Mouse (Mus musculus) kidney, adult 2 months (tissue): Measurements from ENCODE around the gene Sf3b3. TPM values are rescaled to one million over a fixed set of nuclear protein-coding genes. Genes with fewer than 3 reads are reported as not detected.

Experiments used
- DNase-seq: peaks from one replicate; pipeline ENCODE4 v3.0.0; 2021
- H3K27ac ChIP-seq: fragments of 200-500 bp; 2 replicates; pipeline ENCODE4 v1.5.1; 2012; ENCODE audit warnings: low read depth, low read length, control low read depth, inconsistent platforms; ENCODE audit not compliant: insufficient read depth
- H3K27me3 ChIP-seq: fragments of 200-500 bp; replicated peaks from 2 replicates; pipeline ENCODE4 v1.6.1; 2012; ENCODE audit warnings: mild to moderate bottlenecking, moderate library complexity, low read length, inconsistent platforms; ENCODE audit not compliant: control insufficient read depth, insufficient read depth
- H3K36me3 ChIP-seq: fragments of 200-500 bp; 2 replicates; pipeline ENCODE4 v1.6.1; 2012; ENCODE audit warnings: mild to moderate bottlenecking, moderate library complexity, low read length, inconsistent platforms; ENCODE audit not compliant: control insufficient read depth, insufficient read depth
- H3K4me1 ChIP-seq: fragments of 200-500 bp; 2 replicates; pipeline ENCODE4 v1.6.1; 2011; ENCODE audit warnings: low read length; ENCODE audit not compliant: control insufficient read depth, insufficient read depth
- H3K4me3 ChIP-seq: fragments of 200-500 bp; 2 replicates; pipeline ENCODE4 v1.5.1; 2011; ENCODE audit warnings: mild to moderate bottlenecking, low read depth, low read length, control low read depth; ENCODE audit not compliant: insufficient read depth
- CTCF ChIP-seq: fragments of 200-500 bp; conservative IDR thresholded peaks from 2 replicates; pipeline ENCODE4 v1.5.1; 2011; ENCODE audit warnings: low read depth, mild to moderate bottlenecking, control low read depth, low read length, moderate library complexity, mixed read lengths; ENCODE audit not compliant: insufficient read depth, insufficient read length
- POLR2A ChIP-seq: fragments of 200-500 bp; IDR thresholded peaks from one replicate; pipeline ENCODE4 v1.6.1; 2011; ENCODE audit warnings: low read depth, low read length, control low read depth
- WGBS: fragments of 180-500 bp; shearing (Covaris S2); methylation state at CpG from one replicate; pipeline ENCODE4 v1.1.7; 2018; 5-methylcytosine and 5-hydroxymethylcytosine counted together
- polyA plus RNA-seq: library from polyadenylated mRNA; depleted of rRNA; stranded (reverse); fragments of >200 nt; gene quantifications from 2 replicates; pipeline ENCODE4 v1.2.3, GENCODE M21; 2012

Sf3b3 gene
- polyA plus RNA-seq, 1 experiment = 25.9 TPM

DNA sequence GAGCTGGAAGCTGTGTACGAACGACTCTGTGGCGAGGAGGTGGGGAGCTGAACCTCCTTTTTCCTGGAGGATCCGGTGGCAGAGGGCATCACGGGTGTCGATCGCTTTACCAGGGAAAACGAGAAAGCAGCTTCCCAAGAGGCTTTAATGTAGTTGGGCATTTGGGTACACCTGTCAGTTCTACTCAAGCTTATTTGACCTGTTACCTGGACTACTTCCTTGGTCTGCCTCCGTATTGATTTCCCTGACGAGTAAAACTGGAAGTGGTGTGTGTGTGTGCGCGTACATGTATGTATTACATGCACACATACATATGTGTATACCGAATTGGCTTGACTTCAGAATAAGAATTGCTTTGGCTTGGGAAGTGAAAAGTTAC lies 573 bp upstream of the Sf3b3 start:
- no peak for DNase-seq
- TF ChIP-seq CTCF (no peak), POLR2A (no peak)
- peaks cover 8% of the 10 kb centered on the region; the same call in 1 of the 2 replicates for H3K4me1 ChIP-seq
- peaks cover 4% of the 10 kb centered on the region for H3K36me3 ChIP-seq
- H3K4me3 ChIP-seq = peak overlapping the region; percentile 73
- H3K27me3 ChIP-seq = no peaks in the 10 kb centered on the region
- WGBS = 2% methylated on average over 13 of the region's 13 CpGs
- peak overlapping the region; percentile 56 for H3K27ac ChIP-seq

DNA sequence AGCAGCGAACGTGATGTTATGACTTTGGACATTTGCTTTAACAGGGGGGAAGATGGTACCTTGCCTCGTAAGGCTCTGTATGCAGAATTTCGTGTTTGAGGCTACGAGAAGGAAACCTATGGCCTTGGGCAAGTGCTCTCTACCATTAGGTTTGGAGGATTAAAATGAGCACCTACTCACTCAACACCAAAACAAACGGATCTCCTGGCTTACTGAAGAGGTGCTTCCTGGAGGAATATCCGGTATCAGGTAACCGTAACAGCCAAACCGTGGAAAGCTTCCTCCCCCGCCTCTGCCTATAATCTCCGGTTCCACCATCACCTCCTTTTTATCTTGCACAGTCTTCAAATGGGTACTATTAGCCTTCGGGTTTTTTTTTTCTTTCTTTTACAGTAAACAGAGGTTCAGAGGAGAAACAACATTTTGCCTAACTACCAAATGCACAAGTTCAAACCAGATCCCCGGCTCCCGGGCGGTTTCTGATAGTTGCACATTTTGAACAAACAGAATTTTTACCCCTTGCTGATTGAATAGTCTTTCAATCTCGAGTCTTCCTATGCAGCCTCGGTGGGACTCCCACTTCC lies 674 bp downstream of the Sf3b3 start:
- H3K4me1 ChIP-seq = peaks cover 8% of the 10 kb centered on the region; the same call in 1 of the 2 replicates
- DNase-seq = peak; percentile 12
- TF ChIP-seq CTCF (no peak), POLR2A (no peak)
- no peaks in the 10 kb centered on the region for H3K27me3 ChIP-seq
- H3K27ac ChIP-seq = peak overlapping the region; percentile 56; the same call in 1 of the 2 replicates
- peak overlapping the region; percentile 79 for H3K4me3 ChIP-seq
- under 1% methylated on average over 17 of the region's 17 CpGs for WGBS
- H3K36me3 ChIP-seq = peaks cover 8% of the 10 kb centered on the region

DNA sequence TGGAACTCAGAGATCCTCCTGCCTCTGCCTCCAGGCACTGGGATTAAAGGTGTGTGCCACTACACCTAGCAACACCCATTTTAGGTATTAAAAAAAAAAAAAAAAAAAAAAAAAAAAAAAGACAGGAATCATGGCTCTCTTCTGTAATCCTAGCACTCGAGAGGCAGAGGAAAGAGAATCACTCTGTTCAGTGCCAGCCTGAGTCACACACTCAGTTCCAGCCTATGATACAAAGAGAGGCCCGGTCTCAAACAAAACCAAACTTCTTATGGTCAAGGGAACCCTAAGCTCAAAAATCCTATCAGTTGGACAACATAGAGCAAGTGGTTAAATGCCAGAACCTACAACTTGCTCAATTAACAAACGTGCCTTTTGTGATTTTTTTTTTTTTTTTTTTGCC lies 1.6 kb downstream of the Sf3b3 start:
- WGBS = 50% methylated on average over 3 of the region's 3 CpGs
- peaks cover 8% of the 10 kb centered on the region; the same call in 1 of the 2 replicates for H3K4me1 ChIP-seq
- no peak for DNase-seq
- no peak overlapping the region for H3K4me3 ChIP-seq
- no peak overlapping the region for H3K27ac ChIP-seq
- no peaks in the 10 kb centered on the region for H3K27me3 ChIP-seq
- TF ChIP-seq CTCF (no peak), POLR2A (no peak)
- H3K36me3 ChIP-seq = peaks cover 10% of the 10 kb centered on the region

DNA sequence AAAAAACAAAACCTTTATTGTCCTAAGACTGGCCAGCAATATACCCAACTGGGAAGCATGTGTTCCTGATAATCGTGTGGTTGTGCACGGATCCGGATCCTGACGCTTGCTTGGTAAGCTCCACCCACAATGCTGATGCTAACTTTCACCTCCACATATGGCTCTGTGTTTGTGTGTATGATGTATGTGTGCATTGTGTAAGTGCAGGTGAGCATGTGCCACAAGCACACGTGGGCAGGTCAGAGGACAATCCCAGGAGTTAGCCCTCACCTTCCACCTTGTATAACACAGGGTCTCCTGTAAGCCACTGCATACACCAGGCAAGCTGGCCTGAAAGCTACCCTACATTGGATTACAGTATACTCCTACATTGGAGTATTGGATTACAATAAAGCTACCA lies 3.4 kb downstream of the Sf3b3 start:
- no peak overlapping the region for H3K27ac ChIP-seq
- H3K36me3 ChIP-seq = peaks cover 14% of the 10 kb centered on the region
- 67% methylated on average over 5 of the region's 5 CpGs for WGBS
- H3K27me3 ChIP-seq = no peaks in the 10 kb centered on the region
- H3K4me3 ChIP-seq = no peak overlapping the region
- TF ChIP-seq POLR2A = no peak
- TF ChIP-seq CTCF = no peak
- DNase-seq = no peak
- peaks cover 8% of the 10 kb centered on the region; the same call in 1 of the 2 replicates for H3K4me1 ChIP-seq

DNA sequence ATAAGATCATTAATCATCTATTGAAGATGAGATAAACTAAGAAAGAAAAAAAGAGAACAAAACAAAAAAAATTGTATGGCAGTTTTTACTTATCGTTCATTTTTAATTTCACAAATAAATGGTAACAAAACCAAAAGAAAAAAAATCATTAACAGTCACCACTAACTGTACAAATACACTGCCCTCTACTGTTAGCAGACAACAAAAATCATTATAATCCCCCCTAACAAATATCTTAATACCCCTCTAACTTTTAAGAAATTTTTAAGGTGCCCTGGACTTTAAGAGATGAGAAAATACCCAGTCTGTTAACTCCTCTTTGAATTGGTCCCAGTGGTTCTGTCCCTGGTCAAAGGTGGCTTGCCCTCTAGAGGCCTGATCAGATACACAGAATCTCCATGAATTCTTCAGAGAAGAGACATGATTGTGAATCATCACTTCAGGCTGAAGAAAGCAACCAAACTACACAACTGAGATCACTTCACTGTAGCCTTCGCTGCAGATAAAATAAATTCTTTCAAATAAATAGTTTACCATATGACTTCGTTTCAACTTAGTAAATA lies 4.5 kb downstream of the Sf3b3 start:
- Histone ChIP-seq H3K27me3 (no peaks in the 10 kb centered on the region), H3K4me1 (peaks cover 3% of the 10 kb centered on the region; the same call in 1 of the 2 replicates), H3K4me3 (no peak overlapping the region), H3K27ac (no peak overlapping the region), H3K36me3 (peaks cover 18% of the 10 kb centered on the region)
- 84% methylated on average over 3 of the region's 3 CpGs for WGBS
- DNase-seq = no peak
- TF ChIP-seq POLR2A = no peak
- TF ChIP-seq CTCF = no peak

DNA sequence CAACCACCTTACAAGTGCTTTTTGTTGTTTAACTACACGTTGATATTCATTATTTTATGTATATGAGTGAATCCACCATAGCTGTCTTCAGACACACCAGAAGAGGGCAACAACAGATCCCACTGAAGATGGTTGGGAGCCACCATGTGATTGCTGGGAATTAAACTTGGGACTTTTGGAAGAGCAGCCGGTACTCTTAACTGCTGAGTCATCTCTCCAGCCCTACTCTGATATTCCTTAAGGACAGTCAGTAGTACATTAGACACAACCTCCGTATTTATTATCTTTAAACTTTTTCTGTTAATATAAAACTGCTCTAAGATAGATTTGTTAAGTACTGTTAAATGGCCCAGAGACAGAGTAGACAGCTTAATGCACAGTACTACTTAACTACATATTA lies 14.6 kb downstream of the Sf3b3 start:
- Histone ChIP-seq H3K4me3 (no peak overlapping the region), H3K27ac (no peak overlapping the region), H3K4me1 (no peaks in the 10 kb centered on the region), H3K27me3 (no peaks in the 10 kb centered on the region), H3K36me3 (peaks cover 2% of the 10 kb centered on the region; the same call in 1 of the 2 replicates)
- DNase-seq = peak; percentile 46
- 61% methylated on average over 3 of the region's 3 CpGs for WGBS
- TF ChIP-seq CTCF = no peak
- no peak for TF ChIP-seq POLR2A

DNA sequence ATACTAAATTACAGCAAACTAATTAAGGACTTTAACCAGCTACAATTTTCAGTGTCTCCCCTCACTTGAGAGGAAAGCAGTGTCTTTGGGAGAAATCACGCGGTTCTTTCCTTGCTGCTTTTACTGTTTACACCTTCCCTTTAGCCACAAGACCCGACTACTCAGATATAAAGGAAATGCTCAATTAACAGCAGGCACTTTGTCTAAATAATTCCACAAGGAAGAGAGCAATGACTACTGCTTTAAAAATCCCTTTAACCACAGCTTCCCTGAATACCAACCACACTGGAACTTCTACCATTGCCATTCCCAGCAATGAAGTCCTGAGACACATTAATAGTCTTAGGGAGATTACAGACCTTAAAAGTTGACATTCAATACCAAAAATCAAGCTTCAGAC lies 18.1 kb downstream of the Sf3b3 start:
- TF ChIP-seq CTCF (no peak), POLR2A (no peak)
- no peak overlapping the region for H3K27ac ChIP-seq
- WGBS = 67% methylated on average over 3 of the region's 3 CpGs
- peaks cover 11% of the 10 kb centered on the region for H3K36me3 ChIP-seq
- no peaks in the 10 kb centered on the region for H3K27me3 ChIP-seq
- no peaks in the 10 kb centered on the region for H3K4me1 ChIP-seq
- no peak for DNase-seq
- H3K4me3 ChIP-seq = no peak overlapping the region
